Mouse (Mus musculus) E14TG2a.4 (cell line): ENCODE data around the gene Epb41.

Source experiments
- CTCF ChIP-seq: conservative IDR thresholded peaks from 2 replicates; pipeline ENCODE4 v1.5.1; 2014; ENCODE audit warnings: low read length
- POU5F1 ChIP-seq: IDR thresholded peaks from 2 replicates; pipeline ENCODE4 v1.6.1; 2014; ENCODE audit warnings: low read length, borderline replicate concordance

GRCm38 (mm10) chr4:132041471-132042332 lies 33.4 kb downstream of the Epb41 start:
- no peak for TF ChIP-seq CTCF
- no peak for TF ChIP-seq POU5F1
